Mouse (Mus musculus): ENCODE results near the gene Sh3d21. TPM values are rescaled to one million over a fixed set of nuclear protein-coding genes. Genes with fewer than 3 reads are reported as not detected.

Gene Sh3d21
- polyA plus RNA-seq, 1 experiment from 2014 or later, result 30.7 TPM

DNA sequence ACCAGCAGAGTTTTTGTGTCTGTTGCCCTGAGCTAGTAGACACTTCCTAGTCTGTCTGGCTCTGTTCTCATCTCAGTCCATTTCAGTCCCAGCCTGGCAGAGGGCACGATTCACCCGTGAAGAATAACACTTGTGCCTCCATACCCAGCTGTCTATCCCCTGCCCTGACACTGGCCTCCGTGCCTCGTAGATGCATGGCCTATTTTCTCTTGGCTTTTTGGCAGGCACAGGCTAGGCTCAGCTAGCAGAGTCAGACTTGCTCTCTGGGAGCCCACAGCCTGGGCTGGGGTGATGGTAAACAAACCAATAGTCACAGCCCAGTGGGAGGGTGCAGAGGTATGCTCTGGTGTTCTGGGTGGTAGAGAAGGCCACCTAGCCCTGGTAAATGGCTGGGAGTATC is 50.0 kb downstream of the Sh3d21 start:
- H3K9ac ChIP-seq (replicated peaks; ENCODE audit: low read depth), result no peak overlapping the region

DNA sequence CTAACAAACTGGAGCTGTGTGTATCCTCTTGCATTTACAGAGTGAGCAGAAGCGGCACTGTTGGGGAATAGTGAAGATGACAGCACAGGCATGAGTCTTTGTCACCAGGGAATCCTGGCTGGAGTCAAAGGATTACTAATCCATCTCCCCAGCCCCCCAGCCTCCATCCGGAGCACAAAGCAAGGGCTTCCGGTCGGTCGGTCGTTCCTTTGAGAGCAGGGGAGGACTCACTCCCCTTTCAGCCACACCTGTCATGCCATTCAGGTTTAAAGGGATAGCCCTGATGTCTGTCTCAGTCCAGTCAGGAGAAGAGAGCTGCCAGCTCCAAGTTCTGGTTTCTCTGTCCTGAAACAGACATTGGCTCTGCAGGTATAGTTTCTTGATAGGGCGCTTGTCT is 52.1 kb downstream of the Sh3d21 start:
- TF ChIP-seq EP300 (IDR thresholded peaks at IDR 0.05) (no peak), CTCF (IDR thresholded peaks at IDR 0.05) (no peak)

More for the DNA sequence above, 50.0 kb downstream of the Sh3d21 start:
- Histone ChIP-seq H3K4me3 (ENCODE audit: low read depth, low read length) (no peak overlapping the region), H3K36me3 (ENCODE audit: insufficient read depth, low read length) (no peaks in the 10 kb centered on the region), H3K9me3 (ENCODE audit: low read length) (no peaks in the 10 kb centered on the region), H3K27me3 (replicated peaks; ENCODE audit: insufficient read depth, low read length) (no peaks in the 10 kb centered on the region), H3K27ac (ENCODE audit: low read length) (no peak overlapping the region), H3K4me2 (replicated peaks; ENCODE audit: low read depth, low read length) (no peak overlapping the region), H3K4me1 (ENCODE audit: insufficient read depth, low read depth, low read length) (peaks cover 28% of the 10 kb centered on the region; the same call in 1 of the 2 replicates)
- DNase-seq (ENCODE audit: low spot score) (no peak), ATAC-seq (no peak)
- 63% methylated on average over 4 of the region's 4 CpGs for WGBS
- TF ChIP-seq EP300 (IDR thresholded peaks at IDR 0.05), result no peak
- no peak for TF ChIP-seq CTCF (IDR thresholded peaks at IDR 0.05)

DNA sequence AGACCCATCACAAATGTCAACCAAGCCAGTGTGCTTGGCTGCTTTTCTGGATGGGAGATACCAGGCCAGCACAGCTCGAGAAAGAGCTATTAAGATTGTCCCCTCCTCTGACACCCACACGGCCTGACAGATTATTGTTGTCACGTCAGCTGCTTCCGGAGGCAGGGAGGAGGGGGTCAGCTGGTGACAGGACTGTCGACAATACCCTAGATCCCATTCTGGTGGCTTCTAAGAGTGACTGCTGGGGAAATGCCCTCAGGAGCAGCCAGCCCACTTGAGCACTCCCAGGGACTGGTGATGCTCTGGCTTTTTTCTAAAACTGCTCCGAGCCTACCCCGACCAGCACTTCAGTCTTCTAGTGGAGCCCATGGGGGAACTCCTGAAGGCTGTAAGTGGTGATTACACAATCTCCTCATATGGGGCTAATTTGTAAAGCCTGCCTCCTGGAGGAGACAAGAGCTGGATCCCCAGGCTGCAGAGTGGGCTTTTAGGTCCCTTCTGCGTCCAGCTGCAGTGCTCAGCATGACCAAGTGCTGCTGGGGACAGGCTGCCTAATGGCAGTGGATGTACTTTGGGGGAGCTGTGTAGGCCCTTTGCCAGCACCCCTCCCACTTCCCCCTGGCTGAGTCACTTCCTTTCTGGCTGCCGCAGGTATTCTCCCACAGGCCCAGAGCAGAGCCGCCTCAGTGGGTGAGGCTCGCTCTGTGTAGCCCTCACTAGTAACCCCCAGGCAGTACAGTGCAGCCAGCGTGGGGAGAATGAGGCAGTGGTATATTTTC is 52.7 kb downstream of the Sh3d21 start:
- Histone ChIP-seq H3K4me1 (ENCODE audit: insufficient read depth, low read depth, low read length) (peaks cover 31% of the 10 kb centered on the region; the same call in 1 of the 2 replicates), H3K4me2 (replicated peaks; ENCODE audit: low read depth, low read length) (peak overlapping the region; percentile 44), H3K9ac (replicated peaks; ENCODE audit: low read depth) (peak overlapping the region; percentile 32; the same call in 1 of the 2 replicates), H3K9me3 (ENCODE audit: low read length) (no peaks in the 10 kb centered on the region), H3K4me3 (ENCODE audit: low read depth, low read length) (peak overlapping the region; percentile 5; the same call in 1 of the 2 replicates), H3K27ac (ENCODE audit: low read length) (peak overlapping the region; percentile 92), H3K36me3 (ENCODE audit: insufficient read depth, low read length) (no peaks in the 10 kb centered on the region), H3K27me3 (replicated peaks; ENCODE audit: insufficient read depth, low read length) (no peaks in the 10 kb centered on the region)
- 2% methylated on average over 12 of the region's 12 CpGs for WGBS
- peak; percentile 63 for TF ChIP-seq CTCF (IDR thresholded peaks at IDR 0.05)
- peak; percentile 78 for TF ChIP-seq EP300 (IDR thresholded peaks at IDR 0.05)
- DNase-seq (ENCODE audit: low spot score) (peak; percentile 92), ATAC-seq (peak; percentile 89)

More for the DNA sequence above, 52.1 kb downstream of the Sh3d21 start:
- Histone ChIP-seq H3K36me3 (ENCODE audit: insufficient read depth, low read length) (no peaks in the 10 kb centered on the region), H3K27me3 (replicated peaks; ENCODE audit: insufficient read depth, low read length) (no peaks in the 10 kb centered on the region), H3K9me3 (ENCODE audit: low read length) (no peaks in the 10 kb centered on the region), H3K4me2 (replicated peaks; ENCODE audit: low read depth, low read length) (peak overlapping the region; percentile 44), H3K9ac (replicated peaks; ENCODE audit: low read depth) (peak overlapping the region; percentile 32), H3K4me3 (ENCODE audit: low read depth, low read length) (peak overlapping the region; percentile 5; the same call in 1 of the 2 replicates), H3K27ac (ENCODE audit: low read length) (peak overlapping the region; percentile 92), H3K4me1 (ENCODE audit: insufficient read depth, low read depth, low read length) (peaks cover 31% of the 10 kb centered on the region; the same call in 1 of the 2 replicates)
- peak; percentile 13 for ATAC-seq
- WGBS, result 15% methylated on average over 7 of the region's 7 CpGs
- no peak for DNase-seq (ENCODE audit: low spot score)

DNA sequence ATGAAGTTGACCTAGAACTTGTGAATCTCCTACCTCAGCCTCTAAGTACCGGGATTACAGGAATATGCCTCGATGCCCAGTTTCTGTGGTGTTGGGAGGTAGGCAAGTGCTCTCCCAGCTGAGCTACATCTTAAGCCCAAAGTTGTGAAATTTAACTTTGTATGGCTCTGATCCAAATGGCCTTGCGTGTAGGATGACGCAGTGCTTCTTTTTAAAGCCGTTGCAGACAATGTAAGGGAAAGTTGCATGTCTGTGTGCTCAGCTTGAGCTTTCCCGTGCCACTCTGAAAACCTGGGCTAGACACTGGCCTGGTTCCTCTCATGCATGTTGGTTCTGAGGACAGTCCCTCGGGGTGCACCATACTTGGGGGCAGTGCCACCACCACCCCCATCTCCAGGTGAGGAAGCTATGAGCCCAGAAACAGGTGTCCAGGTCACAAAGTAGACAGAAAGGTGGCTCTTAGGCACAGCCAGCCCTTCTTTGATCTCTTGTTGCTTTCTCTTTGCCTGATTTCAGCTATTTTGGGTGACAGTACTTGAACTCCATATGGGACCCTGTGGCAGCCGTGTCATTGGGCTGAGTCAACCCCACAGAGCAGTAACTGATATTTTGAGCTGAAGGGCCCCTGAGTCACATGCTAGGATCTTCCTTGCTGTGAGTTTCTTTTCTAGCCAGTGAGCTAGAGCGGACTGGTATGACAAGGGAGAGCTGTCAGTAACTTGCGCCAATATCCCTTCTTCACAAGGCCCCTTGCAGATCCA is 53.5 kb downstream of the Sh3d21 start:
- no peak overlapping the region; the same call in 1 of the 2 replicates for H3K4me3 ChIP-seq (ENCODE audit: low read depth, low read length)
- H3K9ac ChIP-seq (replicated peaks; ENCODE audit: low read depth), result no peak overlapping the region; the same call in 1 of the 2 replicates
- WGBS, result 35% methylated on average over 10 of the region's 10 CpGs
- H3K9me3 ChIP-seq (ENCODE audit: low read length), result no peaks in the 10 kb centered on the region
- ATAC-seq (peak; percentile 12), DNase-seq (ENCODE audit: low spot score) (peak; percentile 93)
- TF ChIP-seq EP300 (IDR thresholded peaks at IDR 0.05) (peak; percentile 61), CTCF (IDR thresholded peaks at IDR 0.05) (no peak)
- no peaks in the 10 kb centered on the region for H3K27me3 ChIP-seq (replicated peaks; ENCODE audit: insufficient read depth, low read length)
- no peaks in the 10 kb centered on the region for H3K36me3 ChIP-seq (ENCODE audit: insufficient read depth, low read length)
- peaks cover 38% of the 10 kb centered on the region; the same call in 1 of the 2 replicates for H3K4me1 ChIP-seq (ENCODE audit: insufficient read depth, low read depth, low read length)
- peak overlapping the region; percentile 44 for H3K4me2 ChIP-seq (replicated peaks; ENCODE audit: low read depth, low read length)
- peak overlapping the region; percentile 92 for H3K27ac ChIP-seq (ENCODE audit: low read length)

DNA sequence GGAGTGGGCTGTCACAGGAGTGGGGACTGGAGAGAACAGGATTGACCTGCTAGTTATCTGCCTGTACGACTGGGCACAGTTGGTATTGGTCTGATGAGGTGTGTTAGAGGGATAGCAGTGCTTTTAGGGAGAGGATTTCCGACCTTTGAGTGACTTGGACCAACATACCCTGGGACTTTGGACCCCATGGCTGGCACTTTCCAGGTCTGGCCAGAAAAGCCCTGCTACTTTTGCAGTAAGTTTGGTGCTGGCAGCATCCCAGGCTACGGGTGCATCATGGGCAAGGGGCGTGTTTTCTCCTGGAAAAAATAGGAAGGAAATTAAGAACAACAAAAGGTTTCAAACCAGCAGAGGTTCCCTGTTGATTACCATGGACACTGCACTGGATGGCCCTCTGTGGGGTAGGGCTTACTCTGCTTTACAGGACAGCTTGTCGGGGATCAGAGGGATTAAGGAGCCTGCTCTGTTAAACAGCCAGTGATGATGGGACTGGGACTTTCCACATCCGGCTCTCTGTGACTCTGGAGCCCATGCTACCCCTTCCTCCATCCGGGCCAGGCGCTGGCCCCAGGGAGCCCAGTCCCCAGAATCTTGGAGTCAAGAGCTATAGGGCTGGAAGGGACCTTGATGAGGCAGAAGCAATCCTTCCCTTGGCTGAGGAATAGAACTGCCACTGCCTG is 55.1 kb downstream of the Sh3d21 start:
- H3K4me3 ChIP-seq (ENCODE audit: low read depth, low read length), result no peak overlapping the region
- no peak overlapping the region for H3K9ac ChIP-seq (replicated peaks; ENCODE audit: low read depth)
- 0 out of 2 replicates have a peak overlapping the region, but pooled peaks have one; percentile 7 for H3K27ac ChIP-seq (ENCODE audit: low read length)
- H3K9me3 ChIP-seq (ENCODE audit: low read length), result no peaks in the 10 kb centered on the region
- H3K4me2 ChIP-seq (replicated peaks; ENCODE audit: low read depth, low read length), result no peak overlapping the region
- no peak for ATAC-seq
- H3K27me3 ChIP-seq (replicated peaks; ENCODE audit: insufficient read depth, low read length), result no peaks in the 10 kb centered on the region
- H3K4me1 ChIP-seq (ENCODE audit: insufficient read depth, low read depth, low read length), result peaks cover 41% of the 10 kb centered on the region; the same call in 1 of the 2 replicates
- H3K36me3 ChIP-seq (ENCODE audit: insufficient read depth, low read length), result no peaks in the 10 kb centered on the region
- TF ChIP-seq CTCF (IDR thresholded peaks at IDR 0.05) (no peak), EP300 (IDR thresholded peaks at IDR 0.05) (no peak)
- 59% methylated on average over 8 of the region's 8 CpGs for WGBS
- no peak for DNase-seq (ENCODE audit: low spot score)

All from lung, postnatal 0 days (tissue).